Mouse (Mus musculus) heart, adult 2 months (tissue): ENCODE data around the gene Ckm. TPM values are rescaled to one million over a fixed set of nuclear protein-coding genes. Genes with fewer than 3 reads are reported as not detected.

Experiments used
- DNase-seq, 2 experiments: peaks; one replicate each; pipeline ENCODE4 v3.0.0; 2021
- H3K27ac ChIP-seq: fragments of 200-600 bp; 2 replicates; pipeline ENCODE4 v1.8.1; 2022
- H3K27me3 ChIP-seq: fragments of 200-500 bp; 2 replicates; pipeline ENCODE4 v1.6.1; 2012; ENCODE audit warnings: mild to moderate bottlenecking, low read length, inconsistent platforms, mixed read lengths; ENCODE audit not compliant: control insufficient read depth, insufficient read depth
- H3K36me3 ChIP-seq: fragments of 200-500 bp; 2 replicates; pipeline ENCODE4 v1.6.1; 2012; ENCODE audit warnings: low read length, inconsistent platforms; ENCODE audit not compliant: control insufficient read depth, insufficient read depth
- H3K4me1 ChIP-seq: fragments of 200-500 bp; 2 replicates; pipeline ENCODE4 v1.6.1; 2011; ENCODE audit warnings: low read length; ENCODE audit not compliant: control insufficient read depth, insufficient read depth
- H3K4me3 ChIP-seq: fragments of 200-600 bp; 2 replicates; pipeline ENCODE4 v1.8.1; 2022
- H3K79me2 ChIP-seq: fragments of 200-500 bp; replicated peaks from 2 replicates; pipeline ENCODE4 v1.6.1; 2012; ENCODE audit warnings: mild to moderate bottlenecking, inconsistent platforms, low read length, moderate library complexity, mixed read lengths; ENCODE audit not compliant: control insufficient read depth, insufficient read depth
- H3K9ac ChIP-seq: fragments of 200-500 bp; 2 replicates; pipeline ENCODE4 v1.6.1; 2012; ENCODE audit warnings: low read depth, mild to moderate bottlenecking, control low read depth, inconsistent platforms, low read length, mixed read lengths
- CTCF ChIP-seq: fragments of 200-600 bp; IDR thresholded peaks from 2 replicates; pipeline ENCODE4 v1.8.1; 2022; ENCODE audit warnings: antibody characterized with exemption, mild to moderate bottlenecking, moderate library complexity
- EP300 ChIP-seq: fragments of 200-500 bp; IDR thresholded peaks from 2 replicates; pipeline ENCODE4 v1.6.1; 2011; ENCODE audit warnings: low read depth, low read length, control low read depth; ENCODE audit not compliant: insufficient read depth
- POLR2A ChIP-seq: fragments of 200-500 bp; IDR thresholded peaks from 2 replicates; pipeline ENCODE4 v1.6.1; 2011; ENCODE audit warnings: mild to moderate bottlenecking, low read depth, low read length, control low read depth; ENCODE audit not compliant: insufficient read depth
- WGBS: fragments of 180-500 bp; shearing (Covaris S2); methylation state at CpG from one replicate; pipeline ENCODE4 v1.1.7; 2018; 5-methylcytosine and 5-hydroxymethylcytosine counted together
- intact Hi-C: fragments of 180-260 bp; cut with DNase I; formaldehyde crosslinking; loops from one replicate; pipeline ENCODE4 v1.15.1; 2025
- polyA plus RNA-seq: library from polyadenylated mRNA; depleted of rRNA; stranded (reverse); fragments of >200 nt; gene quantifications from 2 replicates; pipeline ENCODE4 v1.2.3, GENCODE M21; 2012
- total RNA-seq, 2 experiments: library from RNA; stranded (reverse); gene quantifications; 2 replicates each; pipeline ENCODE4 v1.2.3; 2021

The Ckm gene
- total and polyA plus RNA-seq, 3 experiments = 3,482 to 7,008 (median 3,985) TPM

- intact Hi-C loops = loop anchor here (2.0 to 5.0 kb wide), 3 partner anchors 51 to 170 kb away; partner anchors contain the start of genes Bloc1s3, Ppp1r37, Relb and Trappc6a
- peaks cover 9% of the 10 kb centered on the region for H3K79me2 ChIP-seq
- H3K4me3 ChIP-seq = peak overlapping the region; percentile 67
- no peaks in the 10 kb centered on the region; the same call in 1 of the 2 replicates for H3K36me3 ChIP-seq
- no peaks in the 10 kb centered on the region for H3K27me3 ChIP-seq
- peak in 1 of 2 experiments; percentile 54 for DNase-seq
- H3K9ac ChIP-seq = peak overlapping the region; percentile 90
- no peak for TF ChIP-seq CTCF
- no peak for TF ChIP-seq EP300
- no peak for TF ChIP-seq POLR2A
- peak overlapping the region; percentile 84 for H3K27ac ChIP-seq
- WGBS = 5% methylated on average over 14 of the region's 14 CpGs
- H3K4me1 ChIP-seq = peaks cover 2% of the 10 kb centered on the region; the same call in 1 of the 2 replicates
Observed at GRCm38 (mm10) chr7:19457414-19458071, 53.0 kb downstream of the Ckm start.

- H3K79me2 ChIP-seq = peaks cover 9% of the 10 kb centered on the region
- no peaks in the 10 kb centered on the region; the same call in 1 of the 2 replicates for H3K36me3 ChIP-seq
- intact Hi-C loops = loop anchor here (2.0 to 5.0 kb wide), 3 partner anchors 51 to 169 kb away; partner anchors contain the start of genes Bloc1s3, Ppp1r37, Relb and Trappc6a
- H3K27ac ChIP-seq = peak overlapping the region; percentile 84
- TF ChIP-seq CTCF = peak; percentile 53
- no peak for TF ChIP-seq POLR2A
- TF ChIP-seq EP300 = no peak
- H3K4me3 ChIP-seq = peak overlapping the region; percentile 67
- peak overlapping the region; percentile 90 for H3K9ac ChIP-seq
- under 1% methylated on average over 30 of the region's 31 CpGs for WGBS
- H3K4me1 ChIP-seq = peaks cover 2% of the 10 kb centered on the region; the same call in 1 of the 2 replicates
- peak; percentile 57 to 70 for DNase-seq
- H3K27me3 ChIP-seq = no peaks in the 10 kb centered on the region
Observed at GRCm38 (mm10) chr7:19458072-19458486, 53.5 kb downstream of the Ckm start.

- Histone ChIP-seq H3K4me1 (peaks cover 2% of the 10 kb centered on the region; the same call in 1 of the 2 replicates), H3K4me3 (peak within 1 kb of the TSS; percentile 67), H3K27me3 (no peaks in the 10 kb centered on the region), H3K9ac (peak within 1 kb of the TSS; percentile 90), H3K36me3 (no peaks in the 10 kb centered on the region; the same call in 1 of the 2 replicates), H3K79me2 (peaks cover 5% of the 10 kb centered on the region), H3K27ac (peak within 1 kb of the TSS; percentile 84)
- DNase-seq = peak; percentile 85 to 86
- no peak for TF ChIP-seq EP300
- peak; percentile 86 for TF ChIP-seq POLR2A
- TF ChIP-seq CTCF = peak; percentile 34
- 1% methylated on average over 39 of the region's 42 CpGs for WGBS
- intact Hi-C loops = loop anchor here (2.0 to 5.0 kb wide), 3 partner anchors 50 to 169 kb away; partner anchors contain the start of genes Bloc1s3, Ppp1r37, Relb and Trappc6a
Observed at GRCm38 (mm10) chr7:19458591-19459111, 54.1 kb downstream of the Ckm start, which contains the start of gene Mark4. Gene Mark4 (minus strand): TSS chr7:19458821.

GRCm38 (mm10) chr7:19459144-19459870 is 54.7 kb downstream of the Ckm start:
- intact Hi-C loops = loop anchor here (2.0 to 5.0 kb wide), 3 partner anchors 49 to 168 kb away; partner anchors contain the start of genes Bloc1s3, Ppp1r37, Relb and Trappc6a
- 26% methylated on average over 6 of the region's 6 CpGs for WGBS
- no peak for TF ChIP-seq POLR2A
- no peak for TF ChIP-seq CTCF
- no peak for TF ChIP-seq EP300
- Histone ChIP-seq H3K27ac (peak overlapping the region; percentile 84), H3K4me1 (peaks cover 2% of the 10 kb centered on the region; the same call in 1 of the 2 replicates), H3K27me3 (no peaks in the 10 kb centered on the region), H3K4me3 (peak overlapping the region; percentile 67), H3K79me2 (peaks cover 5% of the 10 kb centered on the region), H3K36me3 (no peaks in the 10 kb centered on the region; the same call in 1 of the 2 replicates), H3K9ac (peak overlapping the region; percentile 73)
- DNase-seq = no peak

- intact Hi-C loops = no loop called here
- 100% methylated on average over 1 of the region's 1 CpGs for WGBS
- Histone ChIP-seq H3K27me3 (no peaks in the 10 kb centered on the region), H3K4me1 (peaks cover 2% of the 10 kb centered on the region; the same call in 1 of the 2 replicates), H3K4me3 (no peak overlapping the region), H3K36me3 (no peaks in the 10 kb centered on the region; the same call in 1 of the 2 replicates), H3K27ac (no peak overlapping the region), H3K79me2 (peaks cover 5% of the 10 kb centered on the region), H3K9ac (no peak overlapping the region)
- TF ChIP-seq CTCF (no peak), EP300 (no peak), POLR2A (no peak)
- DNase-seq = no peak
Observed at GRCm38 (mm10) chr7:19460500-19460899, 55.9 kb downstream of the Ckm start.
